In genomic region chr11:94701401-94702215, GRCm38 (mm10) we compare ENCODE assay signal across 13 mouse cellular contexts. TPM values are rescaled to one million over a fixed set of nuclear protein-coding genes. Genes with fewer than 3 reads are reported as not detected.
DNase-seq lines count a peak whose midpoint lies in the region; ATAC-seq and TF ChIP-seq lines count a peak whose summit lies in the region.
"Had no signal": no experiment of that assay in that cellular context is flagged by ENCODE, and none has a peak within 500 bp of the region (broad histone marks: within the 10 kb centered on the region; RNA-seq: fewer than 3 reads in every experiment).

No protein-coding gene starts in this region.

- ATAC-seq in kidney, embryonic 16.5 days (ENCODE audit: low FRiP score, low TSS enrichment), result 0 out of 2 replicates have a peak, but pooled peaks have one; percentile 55
- peak; percentile 37; the same call in 1 of the 2 replicates for ATAC-seq in intestine, embryonic 15.5 days
- ATAC-seq in stomach, embryonic 15.5 days (ENCODE audit: insufficient read depth, low FRiP score, low read depth), result 0 out of 2 replicates have a peak, but pooled peaks have one; percentile 23
- ATAC-seq in frontal cortex, adult (ENCODE audit: low TSS enrichment), result no peak
- ATAC-seq: forebrain, embryonic 16.5 days had no signal

- H3K27me3 ChIP-seq in kidney, embryonic 16.5 days (ENCODE audit: insufficient read depth, low read length), result peaks cover 3% of the 10 kb centered on the region; the same call in 1 of the 2 replicates
- no peaks in the 10 kb centered on the region for H3K27me3 ChIP-seq in kidney, adult 2 months (replicated peaks; ENCODE audit: control insufficient read depth, insufficient read depth, low read length)
- H3K27me3 ChIP-seq in intestine, embryonic 15.5 days (replicated peaks), result no peaks in the 10 kb centered on the region; the same call in 1 of the 2 replicates
- H3K27me3 ChIP-seq in stomach, embryonic 15.5 days (replicated peaks), result no peaks in the 10 kb centered on the region

- peak overlapping the region; percentile 16; the same call in 1 of the 2 replicates for H3K4me3 ChIP-seq in kidney, embryonic 16.5 days (ENCODE audit: low read length)
- no peak overlapping the region for H3K4me3 ChIP-seq in kidney, adult 2 months (ENCODE audit: insufficient read depth, low read depth, low read length)
- H3K4me3 ChIP-seq in intestine, embryonic 15.5 days (replicated peaks), result peak overlapping the region; percentile 8; the same call in 1 of the 2 replicates
- H3K4me3 ChIP-seq in stomach, embryonic 15.5 days (replicated peaks), result peak overlapping the region; percentile 20

- TF ChIP-seq CTCF in kidney, adult 2 months (conservative IDR thresholded peaks at IDR 0.05; ENCODE audit: insufficient read depth, insufficient read length, low read depth, low read length), result no peak

- H3K9me3 ChIP-seq in kidney, embryonic 16.5 days (ENCODE audit: low read length), result no peaks in the 10 kb centered on the region
- H3K9me3 ChIP-seq in intestine, embryonic 15.5 days, result no peaks in the 10 kb centered on the region
- no peaks in the 10 kb centered on the region for H3K9me3 ChIP-seq in stomach, embryonic 15.5 days

- no peak for TF ChIP-seq POLR2A in kidney, adult 2 months (IDR thresholded peaks at IDR 0.05; ENCODE audit: low read depth, low read length)

- peak overlapping the region; percentile 45 for H3K4me2 ChIP-seq in kidney, embryonic 16.5 days (replicated peaks; ENCODE audit: low read depth, low read length)
- peak overlapping the region; percentile 51 for H3K4me2 ChIP-seq in intestine, embryonic 15.5 days (replicated peaks)
- peak overlapping the region; percentile 49 for H3K4me2 ChIP-seq in stomach, embryonic 15.5 days
- H3K4me2 ChIP-seq: heart, embryonic 11.5 days had no signal

- DNase-seq in kidney, adult 2 months, result no peak
- DNase-seq in testis, postnatal 10 days (ENCODE audit: low spot score), result peak; percentile 49
- DNase-seq in testis, postnatal 14 days (ENCODE audit: low spot score), result no peak
- DNase-seq in thymus, adult 18-20 months, result no peak

- 0 out of 2 replicates have a peak overlapping the region, but pooled peaks have one; percentile 20 for H3K9ac ChIP-seq in kidney, embryonic 16.5 days (replicated peaks; ENCODE audit: low read length)
- no peak overlapping the region for H3K9ac ChIP-seq in intestine, embryonic 15.5 days
- H3K9ac ChIP-seq in stomach, embryonic 15.5 days, result no peak overlapping the region
- H3K9ac ChIP-seq: liver, embryonic 14.5 days had no signal

- no peak overlapping the region for H3K27ac ChIP-seq in kidney, embryonic 16.5 days (ENCODE audit: low read length)
- no peak overlapping the region for H3K27ac ChIP-seq in kidney, adult 2 months (ENCODE audit: insufficient read depth, low read depth, low read length)
- peak overlapping the region; percentile 10; the same call in 1 of the 2 replicates for H3K27ac ChIP-seq in intestine, embryonic 15.5 days
- H3K27ac ChIP-seq in stomach, embryonic 15.5 days, result peak overlapping the region; percentile 50
- H3K27ac ChIP-seq: liver, embryonic 14.5 days had no signal

- 36% methylated on average over 27 of the region's 27 CpGs for WGBS in kidney, embryonic 16.5 days
- 43% methylated on average over 27 of the region's 27 CpGs for WGBS in kidney, adult 2 months
- WGBS in intestine, embryonic 15.5 days, result 30% methylated on average over 27 of the region's 27 CpGs
- WGBS in stomach, embryonic 15.5 days, result 23% methylated on average over 27 of the region's 27 CpGs

- H3K4me1 ChIP-seq in kidney, embryonic 16.5 days (ENCODE audit: insufficient read depth, low read length), result peaks cover 6% of the 10 kb centered on the region; the same call in 1 of the 2 replicates
- H3K4me1 ChIP-seq in kidney, adult 2 months (ENCODE audit: control insufficient read depth, insufficient read depth, low read length), result no peaks in the 10 kb centered on the region
- peaks cover 14% of the 10 kb centered on the region for H3K4me1 ChIP-seq in intestine, embryonic 15.5 days (replicated peaks)
- H3K4me1 ChIP-seq in stomach, embryonic 15.5 days, result peaks cover 14% of the 10 kb centered on the region

- no peaks in the 10 kb centered on the region for H3K36me3 ChIP-seq in kidney, embryonic 16.5 days (ENCODE audit: insufficient read depth, low read length)
- no peaks in the 10 kb centered on the region for H3K36me3 ChIP-seq in kidney, adult 2 months (ENCODE audit: control insufficient read depth, insufficient read depth, low read length)
- no peaks in the 10 kb centered on the region for H3K36me3 ChIP-seq in intestine, embryonic 15.5 days
- no peaks in the 10 kb centered on the region for H3K36me3 ChIP-seq in stomach, embryonic 15.5 days

RNA-seq across cellular contexts. Expression of gene Gm11541, which starts 2.7 kb away (rescaled TPM):
- polyA plus RNA-seq in kidney, embryonic 16.5 days (2015; fragmentation: Nextera tagmentation; extraction: Ambion mirVana), result 0.91 and 1.2 TPM in 2 replicates
- polyA plus RNA-seq in kidney, adult 2 months (2012; rRNA removed), result not detected in 2 replicates
- 0.43 and 0.54 TPM in 2 replicates for polyA plus RNA-seq in intestine, embryonic 15.5 days (2015; fragmentation: Nextera tagmentation; extraction: Ambion mirVana)
- polyA plus RNA-seq in stomach, embryonic 15.5 days (2015; fragmentation: Nextera tagmentation; extraction: Ambion mirVana), result 0.74 and 1.2 TPM in 2 replicates
- polyA plus RNA-seq: cortical plate, adult 2 months; forebrain, embryonic 16.5 days; heart, embryonic 11.5 days; large intestine, adult 2 months; liver, embryonic 14.5 days had no signal

RNA-seq across cellular contexts. Expression of gene Xylt2, which starts 24.3 kb away (rescaled TPM):
- 20.2 and 22.9 TPM in 2 replicates for polyA plus RNA-seq in kidney, embryonic 16.5 days (2015; fragmentation: Nextera tagmentation; extraction: Ambion mirVana)
- polyA plus RNA-seq in kidney, adult 2 months (2012; rRNA removed), result 21.3 and 26.6 TPM in 2 replicates
- polyA plus RNA-seq in intestine, embryonic 15.5 days (2015; fragmentation: Nextera tagmentation; extraction: Ambion mirVana), result 16.1 and 16.6 TPM in 2 replicates
- 19.3 and 20.3 TPM in 2 replicates for polyA plus RNA-seq in stomach, embryonic 15.5 days (2015; fragmentation: Nextera tagmentation; extraction: Ambion mirVana)

RNA-seq across cellular contexts. Expression of gene Cdc34b, which starts 40.0 kb away (rescaled TPM):
- polyA plus RNA-seq in kidney, embryonic 16.5 days (2015; fragmentation: Nextera tagmentation; extraction: Ambion mirVana), result 0.39 and 0.40 TPM in 2 replicates
- polyA plus RNA-seq in kidney, adult 2 months (2012; rRNA removed), result 0.08 and 0.16 TPM in 2 replicates
- 0.14 TPM in 1 of 2 replicates, not detected in the other for polyA plus RNA-seq in intestine, embryonic 15.5 days (2015; fragmentation: Nextera tagmentation; extraction: Ambion mirVana)
- 0.42 TPM in 1 of 2 replicates, not detected in the other for polyA plus RNA-seq in stomach, embryonic 15.5 days (2015; fragmentation: Nextera tagmentation; extraction: Ambion mirVana)
- polyA plus RNA-seq: forebrain, embryonic 16.5 days; large intestine, adult 2 months had no signal

RNA-seq across cellular contexts. Expression of gene Eme1, which starts 47.8 kb away (rescaled TPM):
- 27.8 and 28.4 TPM in 2 replicates for polyA plus RNA-seq in kidney, embryonic 16.5 days (2015; fragmentation: Nextera tagmentation; extraction: Ambion mirVana)
- polyA plus RNA-seq in kidney, adult 2 months (2012; rRNA removed), result 0.13 and 0.22 TPM in 2 replicates
- polyA plus RNA-seq in intestine, embryonic 15.5 days (2015; fragmentation: Nextera tagmentation; extraction: Ambion mirVana), result 16.2 and 18.0 TPM in 2 replicates
- polyA plus RNA-seq in stomach, embryonic 15.5 days (2015; fragmentation: Nextera tagmentation; extraction: Ambion mirVana), result 16.6 and 17.6 TPM in 2 replicates

RNA-seq across cellular contexts. Expression of gene Mrpl27, which starts 48.0 kb away (rescaled TPM):
- polyA plus RNA-seq in kidney, embryonic 16.5 days (2015; fragmentation: Nextera tagmentation; extraction: Ambion mirVana), result 141 and 148 TPM in 2 replicates
- 92.0 and 121 TPM in 2 replicates for polyA plus RNA-seq in kidney, adult 2 months (2012; rRNA removed)
- polyA plus RNA-seq in intestine, embryonic 15.5 days (2015; fragmentation: Nextera tagmentation; extraction: Ambion mirVana), result 134 and 148 TPM in 2 replicates
- polyA plus RNA-seq in stomach, embryonic 15.5 days (2015; fragmentation: Nextera tagmentation; extraction: Ambion mirVana), result 136 and 150 TPM in 2 replicates

Comparison
In these comparisons a context has a peak if more than half of its experiments do, and no peak if none do; other contexts are left out.
1. H3K27ac ChIP-seq: peak in intestine, embryonic 15.5 days (single experiment) and stomach, embryonic 15.5 days (single experiment); none in kidney, embryonic 16.5 days (single experiment) and kidney, adult 2 months (single experiment).
2. Peak in every context shown above with its lines, with median percentiles within 50 percentile points of each other: H3K4me2 ChIP-seq.